Mouse (Mus musculus): Measurements from ENCODE around the gene Bach2. TPM values are rescaled to one million over a fixed set of nuclear protein-coding genes. Genes with fewer than 3 reads are reported as not detected.

Bach2 gene
- total RNA-seq, 2 experiments from 2014 or later: 15.1 to 16.1 TPM

DNA sequence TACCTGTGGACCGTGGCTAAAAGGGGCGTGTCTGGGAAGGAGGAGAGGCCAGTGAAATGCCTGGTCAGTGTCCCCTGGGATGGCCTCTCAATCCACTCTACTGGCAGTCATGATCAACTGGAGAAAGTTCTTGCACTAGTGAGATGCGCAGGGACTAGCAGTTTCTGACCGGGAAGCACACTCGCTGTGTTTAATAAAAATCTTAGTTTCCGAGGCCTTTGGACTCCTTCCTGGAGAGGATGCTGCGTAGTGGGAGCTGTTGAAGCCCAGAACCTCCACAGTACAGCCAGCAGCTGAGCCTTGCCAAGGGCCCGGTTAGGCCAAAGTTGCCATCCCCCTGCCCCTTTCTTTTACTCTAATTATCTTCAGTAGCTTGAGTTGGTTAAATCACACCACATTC lies 148.3 kb downstream of the Bach2 start:
- peak in 1 of 2 experiments; percentile 27 for DNase-seq (ENCODE audit: low spot score in 2 of 2)

GRCm38 (mm10) chr4:32387479-32388240 lies 149.1 kb downstream of the Bach2 start:
- peak in 1 of 2 experiments; percentile 35 for DNase-seq (ENCODE audit: low spot score in 2 of 2)

- no peak for DNase-seq (ENCODE audit: low spot score in 2 of 2)
Observed at GRCm38 (mm10) chr4:32388564-32388963, 150.0 kb downstream of the Bach2 start.

- DNase-seq (ENCODE audit: low spot score in 2 of 2): no peak
Observed at GRCm38 (mm10) chr4:32389107-32389800, 150.7 kb downstream of the Bach2 start.

DNA sequence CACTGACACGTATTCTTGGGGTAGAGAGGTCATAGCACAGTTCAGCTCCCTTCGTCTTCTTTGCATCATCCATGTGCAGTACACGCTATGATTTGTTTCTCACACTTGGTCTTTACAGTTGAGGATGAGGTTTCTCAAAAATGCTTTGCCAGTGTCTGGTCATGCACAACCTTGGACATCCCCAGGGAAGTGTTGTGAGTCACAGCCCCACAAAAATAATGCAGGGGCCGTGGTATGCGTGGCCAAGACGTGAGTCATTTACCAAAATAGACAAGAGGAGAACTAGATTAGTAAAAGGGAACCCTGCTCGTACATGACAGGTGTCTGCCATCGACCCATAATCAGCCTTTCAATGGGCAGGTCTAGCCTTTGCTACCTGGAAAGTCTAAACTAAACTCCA lies 152.7 kb downstream of the Bach2 start:
- DNase-seq (ENCODE audit: low spot score in 2 of 2): no peak

GRCm38 (mm10) chr4:32393226-32393625 lies 154.6 kb downstream of the Bach2 start:
- DNase-seq (ENCODE audit: low spot score in 2 of 2): no peak

GRCm38 (mm10) chr4:32393951-32394350 lies 155.3 kb downstream of the Bach2 start:
- DNase-seq (ENCODE audit: low spot score in 2 of 2): no peak

DNA sequence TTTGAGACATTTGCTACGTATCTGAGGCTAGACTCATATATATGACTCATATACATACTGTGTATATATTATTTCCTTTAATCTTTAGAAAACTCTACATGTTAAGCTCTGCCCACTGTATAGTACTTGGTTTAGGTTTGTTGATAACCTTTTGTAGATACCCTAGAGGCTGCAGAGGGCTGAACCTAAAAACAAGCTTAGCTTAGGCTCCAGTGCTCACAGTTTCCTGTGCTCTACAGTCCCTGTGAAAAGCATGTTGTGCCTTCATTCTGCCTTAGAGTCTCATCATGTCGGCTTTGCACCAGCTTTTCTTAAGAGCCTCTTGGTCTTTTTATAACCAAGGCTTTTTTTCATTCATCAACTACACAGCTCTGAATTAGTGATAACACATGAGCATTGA lies 156.2 kb downstream of the Bach2 start:
- DNase-seq (ENCODE audit: low spot score in 2 of 2): no peak

DNA sequence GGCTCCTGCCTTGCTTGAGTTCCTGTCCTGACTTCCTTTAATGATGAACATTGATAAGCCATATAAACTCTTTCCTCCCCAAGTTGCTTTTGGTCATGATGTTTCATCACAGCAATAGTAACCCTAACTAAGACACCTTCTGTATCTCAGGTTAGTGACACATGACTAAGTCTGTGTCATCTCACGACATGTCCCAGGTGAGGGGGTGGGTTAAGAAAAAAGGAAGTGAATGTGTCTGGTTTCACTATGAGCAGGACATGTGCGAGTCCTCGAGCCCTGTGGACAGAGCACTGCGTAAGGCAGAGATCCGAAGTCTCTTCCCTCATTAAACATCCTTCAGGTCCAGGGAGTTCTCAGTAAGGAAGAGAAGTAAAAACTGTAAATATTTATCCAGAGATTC lies 162.9 kb downstream of the Bach2 start:
- DNase-seq (ENCODE audit: low spot score in 2 of 2): no peak

GRCm38 (mm10) chr4:32403506-32403905 lies 164.9 kb downstream of the Bach2 start:
- no peak for DNase-seq (ENCODE audit: low spot score in 2 of 2)

GRCm38 (mm10) chr4:32405149-32405882 lies 166.7 kb downstream of the Bach2 start:
- no peak for DNase-seq (ENCODE audit: low spot score in 2 of 2)

GRCm38 (mm10) chr4:32405985-32406384 lies 167.4 kb downstream of the Bach2 start:
- DNase-seq (ENCODE audit: low spot score in 2 of 2): no peak

DNA sequence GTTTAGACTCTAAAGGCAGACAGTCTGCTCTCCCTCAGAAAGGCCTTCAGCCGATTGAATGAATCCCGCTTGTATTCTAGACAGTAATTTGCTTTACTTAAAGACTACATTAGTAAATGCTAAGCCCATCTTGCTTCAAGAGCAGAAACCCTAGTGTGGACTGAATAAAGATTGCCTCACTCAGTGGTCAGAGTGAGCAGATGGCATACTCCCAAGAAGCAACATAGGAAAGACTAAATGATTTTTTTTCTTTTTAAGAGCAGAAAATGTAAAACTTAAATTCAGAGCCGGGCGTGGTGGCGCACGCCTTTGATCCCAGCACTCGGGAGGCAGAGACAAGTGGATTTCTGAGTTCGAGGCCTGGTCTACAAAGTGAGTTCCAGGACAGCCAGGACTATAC lies 169.9 kb downstream of the Bach2 start:
- no peak for DNase-seq (ENCODE audit: low spot score in 2 of 2)

- no peak for DNase-seq (ENCODE audit: low spot score in 2 of 2)
Observed at GRCm38 (mm10) chr4:32409116-32409880, 170.7 kb downstream of the Bach2 start.

DNA sequence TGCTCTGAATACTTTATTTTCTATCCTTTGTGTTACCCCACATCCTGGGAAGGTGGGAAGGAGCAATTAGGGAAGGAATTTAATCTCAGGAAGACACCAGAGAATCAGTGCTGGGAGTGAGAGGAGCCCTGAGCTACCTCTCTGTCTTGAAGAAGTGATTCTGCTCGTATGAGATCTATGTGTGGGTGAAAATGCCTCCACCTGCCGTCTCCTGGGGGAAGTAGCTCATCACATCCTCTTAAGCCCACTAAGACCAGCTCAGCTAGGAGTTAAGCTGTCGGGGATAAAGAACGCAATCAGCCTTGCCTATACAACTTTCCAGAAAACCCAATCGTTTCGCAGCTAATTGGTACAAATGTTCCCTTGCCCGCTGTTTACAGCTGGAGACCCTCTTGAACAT lies 174.5 kb downstream of the Bach2 start:
- DNase-seq (ENCODE audit: low spot score in 2 of 2): no peak

GRCm38 (mm10) chr4:32413505-32413904 lies 174.9 kb downstream of the Bach2 start:
- no peak for DNase-seq (ENCODE audit: low spot score in 2 of 2)

DNA sequence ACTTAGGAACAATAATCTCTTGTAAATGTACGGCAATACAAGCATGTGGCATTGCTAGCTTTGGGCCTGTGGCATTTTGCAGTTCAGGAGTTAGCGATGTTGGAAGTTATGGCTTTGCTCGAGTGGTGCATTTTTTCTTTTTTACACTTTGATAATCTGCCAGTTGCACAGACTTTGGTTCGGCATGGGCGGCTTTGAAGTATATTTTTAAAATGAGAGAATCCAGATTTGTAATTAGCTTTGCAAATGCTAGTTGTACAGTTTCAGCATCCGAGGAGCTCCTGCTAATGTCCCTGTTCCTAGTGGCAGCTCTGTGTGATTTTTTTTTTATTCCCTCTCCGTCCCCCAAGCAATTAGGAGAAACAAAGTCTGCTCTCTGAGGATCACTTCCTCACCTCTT lies 176.4 kb downstream of the Bach2 start:
- no peak for DNase-seq (ENCODE audit: low spot score in 2 of 2)

GRCm38 (mm10) chr4:32417939-32418338 lies 179.3 kb downstream of the Bach2 start:
- no peak for DNase-seq (ENCODE audit: low spot score in 2 of 2)

DNA sequence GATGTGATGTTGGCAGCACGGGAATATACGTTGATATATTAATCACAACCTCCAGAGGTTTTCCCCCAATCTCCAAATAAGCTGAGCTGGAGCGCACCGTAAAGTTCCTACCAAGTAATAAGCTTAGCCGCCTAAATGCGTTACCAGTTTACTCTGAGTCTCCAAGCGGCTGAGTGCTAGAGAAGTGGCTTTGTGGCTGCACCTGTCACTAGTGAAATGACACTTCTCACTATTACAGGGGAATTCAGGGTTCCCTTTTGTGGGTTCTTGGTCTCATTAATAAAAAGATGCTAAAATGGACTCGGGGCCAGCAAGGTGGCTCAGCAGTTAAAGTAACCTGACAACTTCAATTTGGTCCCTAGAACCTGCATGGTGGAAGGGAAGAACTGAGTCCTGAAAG lies 183.0 kb downstream of the Bach2 start:
- DNase-seq (ENCODE audit: low spot score in 2 of 2): no peak

GRCm38 (mm10) chr4:32422427-32422826 lies 183.8 kb downstream of the Bach2 start:
- no peak for DNase-seq (ENCODE audit: low spot score in 2 of 2)

DNA sequence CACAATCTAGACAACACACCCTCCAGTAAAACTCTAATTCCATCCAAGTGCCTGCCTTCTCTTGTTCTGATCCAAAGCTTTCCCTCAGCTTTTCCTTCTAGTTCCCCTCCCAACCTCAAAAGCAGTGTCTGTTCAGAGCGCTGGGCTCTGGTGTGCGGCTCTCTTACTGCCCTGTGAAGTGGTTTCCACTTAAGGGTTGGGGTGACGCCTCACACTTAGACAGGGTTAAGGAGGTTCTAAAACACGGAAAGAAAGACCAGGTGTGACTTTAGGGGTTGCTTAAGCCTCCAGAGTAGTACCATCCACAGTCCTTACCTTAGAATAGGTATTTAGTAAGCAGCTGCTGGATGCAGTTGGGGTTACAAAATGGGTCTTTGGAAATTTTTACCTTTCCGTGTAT lies 185.1 kb downstream of the Bach2 start:
- DNase-seq (ENCODE audit: low spot score in 2 of 2): no peak

Measured in gastrocnemius, postnatal 4 days (tissue).